Mouse (Mus musculus) ZHBTc4 (cell line): Measurements from ENCODE around the gene Zfp180.
A peak's percentile ranks its signal among the peaks of the same experiment; 100 is the strongest.

ENCODE experiments used
- DNase-seq: peaks from one replicate; pipeline ENCODE4 v3.0.0-alpha.2; 2011; ENCODE audit warnings: low read depth, low spot score

The Zfp180 gene

GRCm38 (mm10) chr7:24081634-24082431 is at the start of gene Zfp180:
Gene Zfp180 (plus strand): TSS chr7:24081924.
- DNase-seq: peak; percentile 98

- no peak for DNase-seq
These were observed 28.9 kb upstream of the Zfp180 start, which contains the start of gene Vmn1r183 for GRCm38 (mm10) chr7:24052660-24053304. Gene Vmn1r183 (plus strand): TSS chr7:24053254.

- peak; percentile 31 for DNase-seq
These were observed 7.3 kb upstream of the Zfp180 start for GRCm38 (mm10) chr7:24074424-24074823.

DNA sequence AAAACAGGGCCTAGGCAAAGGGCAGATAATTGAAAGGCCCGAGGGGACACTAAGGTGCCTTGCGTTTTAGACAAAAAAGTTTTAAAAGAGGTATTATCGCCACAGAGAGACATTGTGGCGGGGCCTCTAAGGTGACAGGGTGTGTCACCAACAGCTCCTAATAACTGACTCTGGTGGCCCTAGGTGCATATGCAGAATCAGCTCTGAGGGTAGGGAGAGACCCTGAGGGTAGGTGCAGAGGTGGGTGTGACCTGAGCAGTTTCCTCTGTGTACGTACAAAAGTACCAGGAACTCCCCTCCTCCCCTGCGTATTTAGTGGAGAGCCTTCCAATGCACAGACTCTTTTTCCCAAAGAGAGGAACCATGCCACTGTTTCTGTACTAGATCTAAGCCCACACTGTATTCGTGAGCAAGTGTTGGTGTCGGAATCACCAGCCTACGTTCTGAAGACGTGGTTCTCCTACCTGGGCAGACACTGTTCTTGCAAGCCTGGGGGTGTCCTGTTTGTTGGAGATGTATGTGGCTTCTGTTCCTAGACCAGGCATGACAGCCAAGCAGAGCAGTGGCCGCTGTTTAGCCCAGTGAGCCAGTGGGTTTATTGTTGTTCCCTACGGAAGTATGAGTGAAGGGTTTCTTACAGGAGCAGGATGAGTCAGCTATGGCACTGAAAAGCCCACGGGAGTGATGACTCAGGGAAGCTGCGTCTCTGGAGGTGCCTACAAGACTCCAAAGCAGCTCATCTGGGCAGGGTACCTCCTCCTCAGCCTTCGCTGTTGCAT is 922 bp downstream of the Zfp180 start:
- DNase-seq: no peak

DNA sequence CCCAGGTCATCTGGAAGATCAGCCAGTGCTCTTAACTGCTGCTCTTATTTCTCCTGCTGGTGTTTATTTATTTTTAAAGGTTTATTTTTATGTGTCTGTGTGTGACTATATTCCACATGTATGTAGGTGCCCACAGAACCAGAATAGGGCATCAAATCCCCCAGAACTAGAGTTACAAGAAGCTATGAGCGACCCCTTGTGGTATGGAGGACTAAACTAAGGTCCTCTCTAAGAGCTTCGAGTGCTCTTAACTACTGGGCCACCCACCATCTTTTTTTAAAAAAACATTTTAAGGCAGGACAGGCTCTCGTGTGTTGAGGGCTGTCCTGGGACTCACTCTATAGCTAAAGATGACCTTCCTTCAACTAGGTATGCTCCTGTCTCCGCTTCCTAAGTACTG is 5.1 kb downstream of the Zfp180 start:
- DNase-seq: peak; percentile 57

GRCm38 (mm10) chr7:24087485-24088125 is 5.9 kb downstream of the Zfp180 start:
- DNase-seq: peak; percentile 85

DNA sequence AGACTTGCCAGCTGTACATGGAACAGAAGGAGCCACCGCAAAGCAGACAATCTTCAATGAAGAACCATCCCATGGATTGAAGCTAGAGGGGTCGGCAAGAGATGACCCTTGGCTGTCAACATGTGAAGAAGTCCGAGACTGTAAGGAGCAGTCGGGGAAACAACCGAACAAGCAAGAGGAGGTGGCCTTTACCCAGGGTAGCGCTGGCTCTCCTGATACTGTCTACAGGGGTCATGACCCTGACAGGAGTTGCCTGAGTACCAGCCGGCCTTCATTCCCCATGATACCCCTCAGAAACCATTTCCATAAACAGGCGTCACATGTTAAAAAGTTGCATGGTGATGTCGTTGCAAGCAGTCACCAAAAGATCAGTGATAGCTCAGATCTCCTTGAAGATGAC is 22.7 kb downstream of the Zfp180 start:
- DNase-seq: no peak

GRCm38 (mm10) chr7:24105144-24105703 is 23.5 kb downstream of the Zfp180 start:
- DNase-seq: no peak

DNA sequence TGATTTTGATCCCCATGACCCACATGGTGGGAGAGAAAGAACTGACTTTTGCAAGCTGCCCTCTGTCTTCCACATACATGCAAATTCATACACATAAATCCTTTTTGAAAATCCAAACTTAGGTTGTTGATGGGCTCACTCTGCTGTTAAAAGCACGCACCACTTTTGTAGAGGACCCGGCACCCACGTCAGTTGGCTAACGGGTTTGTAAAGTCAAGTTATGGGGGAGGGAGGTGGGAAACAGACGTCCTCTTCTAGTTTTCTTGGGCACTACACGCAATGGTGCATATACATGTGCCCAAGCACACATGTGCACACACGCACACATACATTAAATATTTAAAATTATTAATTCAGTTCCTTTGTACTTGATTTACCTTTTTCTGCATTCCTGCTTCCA is 29.1 kb downstream of the Zfp180 start:
- no peak for DNase-seq

DNA sequence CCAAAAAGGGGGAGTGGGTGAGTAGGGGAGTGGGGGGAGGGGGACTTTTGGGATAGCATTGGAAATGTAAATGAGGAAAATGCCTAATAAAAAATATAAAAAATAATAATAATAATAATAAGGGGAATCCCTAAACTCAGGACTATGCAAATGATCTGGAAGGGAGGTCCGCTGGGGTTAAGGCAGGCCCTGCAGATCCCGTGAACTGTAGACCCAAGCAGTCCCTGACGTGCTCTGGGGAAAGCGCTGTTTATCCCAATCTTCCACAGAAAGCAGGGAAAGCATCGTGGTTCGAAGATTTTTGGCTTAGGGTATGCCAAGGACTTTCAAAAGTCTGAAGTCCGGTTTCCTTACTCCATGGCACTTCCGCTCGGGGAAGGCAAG is 30.0 kb downstream of the Zfp180 start:
- DNase-seq: no peak

- DNase-seq: peak; percentile 94
These were observed 30.6 kb downstream of the Zfp180 start, which contains the start of gene Zfp112 for GRCm38 (mm10) chr7:24112156-24112856. Gene Zfp112 (plus strand): TSS chr7:24112314.

DNA sequence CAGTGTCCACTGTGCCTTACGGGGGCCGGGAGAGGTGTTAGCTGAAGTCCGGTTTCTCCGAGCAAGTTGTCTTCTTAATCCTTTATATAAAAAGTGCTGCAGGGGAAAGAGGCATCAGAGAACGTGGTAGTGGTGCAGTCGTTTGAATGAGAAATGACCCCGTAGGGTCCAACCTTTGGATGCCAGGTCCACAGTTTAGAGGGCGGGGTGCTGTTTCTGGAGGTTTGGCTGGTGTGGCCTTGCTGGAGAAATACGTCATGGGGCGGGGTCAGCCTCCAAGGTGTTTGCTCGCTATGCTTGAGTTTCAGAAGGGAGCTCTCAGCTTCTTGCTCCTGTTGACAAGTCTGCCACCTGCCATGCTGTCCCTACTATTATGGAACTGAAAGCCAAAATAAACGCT is 31.3 kb downstream of the Zfp180 start:
- DNase-seq: peak; percentile 86

DNA sequence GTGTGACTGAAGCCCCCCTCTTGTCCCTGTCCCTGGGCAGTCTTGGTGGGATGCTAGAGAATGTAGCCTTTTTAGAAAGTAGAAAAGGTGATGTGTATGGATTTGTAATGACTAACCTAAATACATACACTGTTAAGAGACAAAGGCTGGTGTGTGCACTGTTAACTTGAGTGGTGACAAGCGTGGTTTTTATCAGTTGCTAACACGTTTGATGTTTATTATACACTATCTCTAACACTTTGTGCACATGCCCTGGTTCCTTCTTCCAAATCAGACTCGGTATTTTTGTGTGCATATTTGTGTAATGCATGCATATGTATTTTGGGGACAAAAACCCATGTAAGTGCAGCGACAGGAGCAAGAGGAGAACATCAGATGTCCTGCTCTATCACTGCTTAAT is 34.9 kb downstream of the Zfp180 start:
- DNase-seq: no peak

DNA sequence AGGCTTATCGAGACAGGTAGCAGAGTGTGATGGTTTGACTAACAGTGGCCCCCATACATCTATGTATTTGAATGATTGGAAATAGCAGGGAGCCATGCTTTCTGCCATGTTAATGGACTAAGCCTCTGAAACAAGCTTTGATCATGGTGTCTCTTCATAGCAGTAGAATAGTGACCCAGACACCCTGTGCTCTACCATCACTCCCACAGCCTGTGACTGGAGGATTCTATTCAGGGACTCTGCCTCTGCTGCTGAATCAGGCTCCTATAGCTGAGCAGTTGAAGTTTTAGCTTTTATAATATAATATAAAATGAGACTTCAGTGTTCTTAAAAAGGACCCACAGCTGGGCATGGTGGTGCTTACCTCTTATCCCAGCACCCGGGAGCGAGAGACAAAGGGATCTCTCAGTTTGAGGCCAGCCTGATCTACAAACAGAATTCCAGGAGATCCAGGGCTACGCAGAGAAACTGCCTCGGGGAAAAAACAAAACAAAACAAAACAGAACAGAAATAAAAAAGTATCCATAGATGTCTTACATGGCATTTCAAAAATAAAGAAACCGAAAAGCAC is 51.8 kb downstream of the Zfp180 start:
- no peak for DNase-seq

DNA sequence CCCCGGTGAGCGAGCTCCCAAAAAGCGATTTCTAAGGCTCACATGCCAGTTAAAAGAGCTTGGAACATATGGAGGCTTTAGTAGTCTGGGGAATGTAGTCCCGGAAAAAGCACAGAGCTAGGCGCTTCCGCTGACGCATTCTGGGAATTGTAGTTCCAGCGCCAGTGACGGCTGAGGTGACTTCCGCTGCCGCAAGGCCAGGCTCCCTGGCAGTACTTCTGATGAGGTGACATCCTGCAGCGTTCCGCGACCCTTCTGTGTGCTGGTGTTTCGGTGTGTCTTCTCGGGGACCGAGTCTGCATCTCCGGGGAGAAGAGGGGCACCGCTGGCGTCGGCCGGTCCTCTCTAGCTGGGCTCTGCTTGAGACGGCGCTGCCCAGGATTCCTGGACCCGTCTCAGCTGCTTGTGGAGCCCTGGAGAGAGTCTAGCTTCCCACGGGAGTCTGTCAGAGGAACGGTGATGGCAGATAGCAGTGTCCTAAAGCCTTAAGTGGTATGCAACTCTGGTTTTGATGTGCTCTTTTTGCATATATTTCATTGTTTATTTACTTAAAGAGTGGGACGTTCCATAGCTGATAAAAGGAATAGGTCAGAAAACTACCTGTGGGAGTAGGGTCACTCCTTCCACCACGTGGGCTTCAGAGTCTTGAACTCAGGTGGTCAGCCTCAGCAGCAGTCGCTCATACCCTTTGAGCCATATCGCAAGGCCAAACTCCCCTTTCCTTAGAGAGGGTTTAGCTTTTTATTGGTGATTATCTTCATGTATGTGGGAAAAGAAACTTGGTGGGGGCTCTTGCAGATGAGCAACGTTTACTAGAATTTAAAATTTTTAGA is 52.5 kb downstream of the Zfp180 start, which contains the start of gene Zfp235:
Zfp235 (plus strand) TSS at position 174 of the 833 bp plus-strand sequence.
- DNase-seq: peak; percentile 90

- no peak for DNase-seq
These were observed 60.8 kb downstream of the Zfp180 start for GRCm38 (mm10) chr7:24142566-24142965.

DNA sequence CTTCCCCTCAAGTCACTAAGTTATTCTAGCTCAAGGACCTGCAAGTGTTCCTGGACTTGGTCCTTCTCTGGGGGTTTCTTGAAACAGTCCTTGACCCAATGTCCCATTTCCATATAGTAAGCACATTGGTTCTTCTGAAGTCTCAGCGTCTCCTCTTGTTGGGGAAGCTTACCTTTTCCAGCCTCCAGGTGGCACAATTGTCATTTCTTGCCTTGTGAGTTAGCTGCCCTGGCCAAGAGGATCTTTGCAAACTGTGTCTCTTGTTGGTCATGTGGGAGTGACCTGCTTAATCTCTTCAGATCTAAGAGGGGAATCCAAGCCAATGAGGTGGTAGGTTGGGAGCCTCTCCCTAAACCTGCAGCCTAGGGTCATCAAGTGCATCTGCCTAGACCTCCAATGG is 71.5 kb downstream of the Zfp180 start:
- DNase-seq: peak; percentile 69
